Mouse (Mus musculus) layer of hippocampus, adult 18-20 months (tissue): ENCODE results near the gene Gpsm3. TPM values are rescaled to one million over a fixed set of nuclear protein-coding genes. Genes with fewer than 3 reads are reported as not detected.

Source experiments
- DNase-seq, 2 experiments: peaks; one replicate each; pipeline ENCODE4 v3.0.0; 2022; ENCODE audit warnings: low spot score in 2 of 2
- total RNA-seq, 2 experiments: library from RNA; stranded (reverse); gene quantifications; 2 replicates each; pipeline ENCODE4 v1.2.3; 2021

The Gpsm3 gene
- total RNA-seq, 2 experiments from 2014 or later: 1.8 to 2.2 TPM

DNA sequence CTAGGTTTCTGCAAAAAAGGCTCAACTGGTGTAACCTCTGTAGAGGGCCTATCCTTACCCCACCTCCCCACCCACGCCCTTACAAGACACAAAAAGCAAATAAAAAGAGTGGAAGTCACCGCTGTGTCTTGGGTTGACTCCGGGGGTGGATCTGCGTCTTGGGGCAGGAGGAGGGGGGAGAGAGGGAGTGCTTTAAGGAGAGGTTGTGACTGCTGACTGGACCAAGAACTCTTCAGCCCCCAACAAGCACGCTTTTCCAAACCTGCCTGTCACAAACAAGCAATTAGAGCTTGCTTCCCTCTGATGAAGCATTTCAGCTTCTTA, 39.0 kb downstream of the Gpsm3 start:
- DNase-seq: no peak

- DNase-seq: peak; percentile 75 to 85
Measured at GRCm38 (mm10) chr17:34629221-34629751, 39.7 kb downstream of the Gpsm3 start, which contains the start of gene Prrt1. Gene Prrt1 (plus strand): TSS chr17:34629533.

DNA sequence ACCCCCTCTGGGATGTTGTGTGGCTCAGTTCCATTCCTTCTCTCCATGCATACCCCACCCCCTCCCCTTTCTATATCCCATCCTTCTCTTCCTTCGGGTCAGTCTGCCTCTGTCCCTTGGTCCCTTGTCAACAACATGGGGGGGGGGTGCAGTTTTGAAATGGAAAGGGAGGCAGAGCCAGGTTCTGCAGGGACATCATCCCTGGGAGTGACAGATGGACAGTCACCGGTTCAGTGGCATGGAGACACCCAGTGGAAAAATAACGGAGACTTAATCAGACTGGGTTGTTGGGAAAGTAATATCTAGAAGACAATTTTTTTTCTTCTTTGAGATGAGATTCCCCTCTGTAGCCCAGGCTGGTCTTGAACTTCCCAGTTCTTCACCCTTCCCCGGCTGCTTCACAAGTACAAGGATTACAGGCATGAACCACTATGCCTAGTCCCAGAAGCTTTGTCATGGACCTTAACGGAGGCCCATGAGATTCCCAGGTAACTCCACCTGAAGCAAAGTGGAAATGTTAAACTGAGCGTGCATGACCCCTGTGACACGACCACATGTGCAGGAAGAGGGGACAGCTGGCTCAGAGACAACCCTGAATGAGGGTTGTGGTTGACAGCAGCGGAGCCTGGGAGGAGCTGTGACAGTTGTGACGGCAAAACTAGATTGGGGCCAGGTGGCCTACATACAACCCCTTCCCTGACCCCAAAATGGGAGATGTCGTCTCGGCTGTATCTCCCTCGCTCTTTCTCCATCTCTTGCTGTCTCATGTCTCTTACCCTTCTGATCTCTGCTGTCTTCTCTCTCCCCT, 40.4 kb downstream of the Gpsm3 start:
- no peak for DNase-seq

- peak in 1 of 2 experiments; percentile 46 for DNase-seq
Measured at GRCm38 (mm10) chr17:34630761-34631301, 41.2 kb downstream of the Gpsm3 start.

- no peak for DNase-seq
Measured at GRCm38 (mm10) chr17:34631647-34632046, 42.0 kb downstream of the Gpsm3 start.

DNA sequence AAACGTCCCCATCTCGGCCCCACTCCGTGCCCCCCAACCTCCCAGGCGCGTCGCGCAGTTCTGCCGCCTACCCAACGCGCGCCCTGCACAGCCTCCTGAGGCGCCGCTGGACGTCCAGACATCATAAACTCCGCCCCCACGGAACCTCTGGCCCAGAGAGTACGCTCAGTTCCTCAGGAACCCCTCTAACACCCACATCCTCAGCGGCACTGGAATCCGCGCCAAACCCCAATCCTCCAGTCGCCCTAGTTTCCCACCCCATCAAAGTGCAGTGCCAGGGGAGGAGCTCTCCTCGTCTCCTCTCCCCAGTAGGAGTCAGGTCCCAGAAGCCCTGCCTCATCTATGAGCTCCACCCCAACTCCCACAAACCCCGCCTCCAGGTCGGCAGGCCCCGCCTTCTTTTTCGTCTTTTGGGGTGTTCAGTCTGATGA, 42.7 kb downstream of the Gpsm3 start:
- DNase-seq: peak; percentile 91

- DNase-seq: no peak
Measured at GRCm38 (mm10) chr17:34635671-34636070, 46.1 kb downstream of the Gpsm3 start.

GRCm38 (mm10) chr17:34637459-34637858, 47.9 kb downstream of the Gpsm3 start:
- no peak for DNase-seq

DNA sequence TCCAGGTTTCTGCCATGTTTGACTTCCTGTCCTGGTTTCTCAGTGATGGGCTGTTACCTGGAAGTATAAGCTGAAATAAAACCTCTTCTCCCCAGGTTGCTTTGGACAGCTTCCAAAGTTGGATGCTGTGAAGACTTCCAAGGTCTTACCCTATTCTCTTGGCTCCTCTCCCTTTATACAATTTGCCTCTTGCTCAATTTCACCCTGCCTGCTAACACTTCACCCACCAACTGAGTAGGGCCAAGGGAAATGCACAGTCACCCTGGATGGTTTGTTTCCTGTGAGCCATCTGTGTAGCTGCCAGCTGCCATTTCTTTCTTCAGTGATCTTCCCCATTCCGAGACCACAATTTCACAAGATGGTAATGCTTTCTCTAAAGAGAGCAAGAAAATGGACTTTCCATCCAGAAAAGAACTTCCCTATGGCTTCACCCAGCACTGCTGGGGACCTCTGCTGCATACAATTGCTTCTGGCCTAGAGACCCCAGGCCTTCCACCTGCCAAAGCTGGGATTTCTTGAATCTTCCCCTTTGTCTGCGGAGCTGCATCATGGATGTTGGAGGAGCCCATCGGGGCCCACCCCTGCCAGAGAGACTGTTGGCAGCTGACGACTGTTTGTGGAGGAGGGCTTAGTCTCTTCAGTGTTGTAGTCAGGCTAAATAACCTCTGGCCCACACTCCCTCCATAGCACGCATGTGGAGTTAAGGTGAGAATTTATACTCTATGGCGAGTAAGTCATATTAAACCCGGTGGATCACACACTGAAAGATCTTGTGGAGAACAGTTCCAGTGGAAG, 50.1 kb downstream of the Gpsm3 start:
- no peak for DNase-seq

- DNase-seq: peak in 1 of 2 experiments; percentile 75
Measured at GRCm38 (mm10) chr17:34640778-34641601, 51.4 kb downstream of the Gpsm3 start.

Other genes with a start within 250 kb of the Gpsm3 start
- gene Btnl2, start 235.0 kb upstream of the Gpsm3 start, total RNA-seq: under 1 TPM; 0.28 to 0.87 TPM
- not detected for gene Btnl1, start 212.7 kb upstream of the Gpsm3 start, total RNA-seq
- gene BC051142, start 191.0 kb upstream of the Gpsm3 start, total RNA-seq: 1 to 10 TPM; 2.1 to 4.5 TPM
- gene Btnl4, start 112.5 kb upstream of the Gpsm3 start, total RNA-seq: not detected
- gene Btnl6, start 72.5 kb upstream of the Gpsm3 start, total RNA-seq: not detected
- gene Notch4, start 25.5 kb upstream of the Gpsm3 start, total RNA-seq: 1 to 10 TPM; 9.0 TPM
- 10 to 100 TPM; 67.3 to 69.1 TPM for gene Pbx2, start 1.5 kb downstream of the Gpsm3 start, total RNA-seq
- gene Ager, start 8.1 kb downstream of the Gpsm3 start, total RNA-seq: under 1 TPM; 0.61 to 0.67 TPM
- 10 to 100 TPM; 81.8 to 81.9 TPM for gene Rnf5, start 13.9 kb downstream of the Gpsm3 start, total RNA-seq
- gene Agpat1, start 14.5 kb downstream of the Gpsm3 start, total RNA-seq: 100 to 1,000 TPM; 162 to 175 TPM
- 1 to 10 TPM; 2.0 to 2.4 TPM for gene Egfl8, start 26.2 kb downstream of the Gpsm3 start, total RNA-seq
- 10 to 100 TPM; 47.9 to 49.3 TPM for gene Ppt2, start 38.7 kb downstream of the Gpsm3 start, total RNA-seq
- gene Prrt1, start 39.7 kb downstream of the Gpsm3 start, total RNA-seq: 100 to 1,000 TPM; 265 to 276 TPM
- 10 to 100 TPM; 16.6 to 18.0 TPM for gene Fkbpl, start 55.0 kb downstream of the Gpsm3 start, total RNA-seq
- 10 to 100 TPM; 83.4 to 95.0 TPM for gene Atf6b, start 57.3 kb downstream of the Gpsm3 start, total RNA-seq
- gene Tnxb, start 80.7 kb downstream of the Gpsm3 start, total RNA-seq: 10 to 100 TPM; 12.1 to 12.3 TPM
- gene C4b, start 154.1 kb downstream of the Gpsm3 start, total RNA-seq: 10 to 100 TPM; 71.3 to 73.0 TPM
- under 1 TPM in 1 of 2 experiments, not detected in 1; 0.30 TPM for gene Cyp21a1, start 214.8 kb downstream of the Gpsm3 start, total RNA-seq
- 10 to 100 TPM; 50.8 to 53.8 TPM for gene Stk19, start 247.1 kb downstream of the Gpsm3 start, total RNA-seq
- 10 to 100 TPM; 36.6 to 40.8 TPM for gene Dxo, start 247.2 kb downstream of the Gpsm3 start, total RNA-seq